8 mouse cellular contexts compared by ENCODE assay signal in genomic region chr17:31563632-31564014, GRCm38 (mm10). TPM values are rescaled to one million over a fixed set of nuclear protein-coding genes. Genes with fewer than 3 reads are reported as not detected.
DNase-seq lines count a peak whose midpoint lies in the region; ATAC-seq lines count a peak whose summit lies in the region.

No protein-coding gene starts in this region.

- H3K4me1 ChIP-seq in embryonic facial prominence, embryonic 12.5 days = peaks cover 24% of the 10 kb centered on the region

- peak overlapping the region; percentile 98 for H3K27ac ChIP-seq in embryonic facial prominence, embryonic 12.5 days

- no peaks in the 10 kb centered on the region for H3K27me3 ChIP-seq in embryonic facial prominence, embryonic 12.5 days

- WGBS in embryonic facial prominence, embryonic 12.5 days = 23% methylated on average over 12 of the region's 12 CpGs

- intact Hi-C loops in heart, postnatal 14 days (cut with DNase I) = loop anchor here (2.0 kb wide), 1 partner anchor 43 kb away; the partner anchor contains the start of gene Ndufv3

- H3K4me2 ChIP-seq in embryonic facial prominence, embryonic 12.5 days (replicated peaks) = peak overlapping the region; percentile 48

- no peaks in the 10 kb centered on the region for H3K36me3 ChIP-seq in embryonic facial prominence, embryonic 12.5 days

- peak; percentile 36 to 41 for DNase-seq in B cell, adult 2 months
- peak; percentile 42 for DNase-seq in MEL-GATA-1-ER (ENCODE audit: extremely low read depth, low read depth)
- peak; percentile 33 to 48 for DNase-seq in heart, postnatal 14 days
- DNase-seq in layer of hippocampus, postnatal 14 days (ENCODE audit: low spot score in 2 of 2) = peak; percentile 54 to 56
- peak; percentile 23 for DNase-seq in lung, postnatal 25 days (ENCODE audit: low spot score)
- peak; percentile 58 to 60 for DNase-seq in spleen, postnatal 10 days (ENCODE audit: low spot score in 2 of 2)

- no peaks in the 10 kb centered on the region for H3K9me3 ChIP-seq in embryonic facial prominence, embryonic 12.5 days

- 0 out of 2 replicates have a peak, but pooled peaks have one; percentile 1 for ATAC-seq in embryonic facial prominence, embryonic 12.5 days (ENCODE audit: insufficient number of reproducible peaks, insufficient read depth, low FRiP score, low TSS enrichment)
- no peak for ATAC-seq in CD4-positive, CD25-positive, alpha-beta regulatory T cell, adult 4 months

- peak overlapping the region; percentile 56 for H3K9ac ChIP-seq in embryonic facial prominence, embryonic 12.5 days

- H3K4me3 ChIP-seq in embryonic facial prominence, embryonic 12.5 days = peak overlapping the region; percentile 73

RNA-seq across cellular contexts. Expression of gene Pknox1, which starts 0.9 kb away (rescaled TPM):
- polyA plus RNA-seq in embryonic facial prominence, embryonic 12.5 days (2016; fragmentation: Nextera tagmentation; extraction: Ambion mirVana) = 26.7 and 27.1 TPM in 2 replicates
- total RNA-seq in heart, postnatal 14 days (2021) = 10 to 100 TPM; 11.6 to 15.0 TPM
- total RNA-seq in layer of hippocampus, postnatal 14 days (2021) = 10 to 100 TPM; 15.3 to 18.9 TPM
- polyA plus RNA-seq in CD4-positive, CD25-positive, alpha-beta regulatory T cell, adult 4 months (2017; shearing (Covaris generic)) = 10 to 100 TPM; 48.3 to 58.9 TPM

RNA-seq across cellular contexts. Expression of gene Ndufv3, which starts 43.7 kb away (rescaled TPM):
- polyA plus RNA-seq in embryonic facial prominence, embryonic 12.5 days (2016; fragmentation: Nextera tagmentation; extraction: Ambion mirVana) = 219 and 253 TPM in 2 replicates
- 1,000 to 10,000 TPM; 1,261 to 1,328 TPM for total RNA-seq in heart, postnatal 14 days (2021)
- 100 to 1,000 TPM; 319 to 320 TPM for total RNA-seq in layer of hippocampus, postnatal 14 days (2021)
- 100 to 1,000 TPM; 217 to 229 TPM for polyA plus RNA-seq in CD4-positive, CD25-positive, alpha-beta regulatory T cell, adult 4 months (2017; shearing (Covaris generic))

RNA-seq across cellular contexts. Expression of gene Wdr4, which starts 43.8 kb away (rescaled TPM):
- polyA plus RNA-seq in embryonic facial prominence, embryonic 12.5 days (2016; fragmentation: Nextera tagmentation; extraction: Ambion mirVana) = 39.8 and 44.5 TPM in 2 replicates
- total RNA-seq in heart, postnatal 14 days (2021) = 1 to 10 TPM; 5.6 to 9.2 TPM
- total RNA-seq in layer of hippocampus, postnatal 14 days (2021) = 10 to 100 TPM; 24.7 to 29.8 TPM
- 10 to 100 TPM; 18.2 to 24.9 TPM for polyA plus RNA-seq in CD4-positive, CD25-positive, alpha-beta regulatory T cell, adult 4 months (2017; shearing (Covaris generic))
